Mouse (Mus musculus) T-helper 17 cell (primary cell): ENCODE results near the gene Med12l.
"Not testable (repeated sequence)": the region's sequence is repeated elsewhere in the genome, so short reads cannot be mapped to it uniquely, and the experiment has no call there.

ENCODE experiments used
- in situ Hi-C, 2 experiments: fragments of 300-600 bp; cut with MboI, MseI; formaldehyde crosslinking; loops; 1 replicate in 1 of 2; 2 replicates in 1 of 2; pipeline ENCODE4 v1.15.1; 2025; ENCODE audit warnings: high pct_unique_total_duplicates in 2 of 2

Gene Med12l

GRCm38 (mm10) chr3:59022251-59022650, 16.6 kb downstream of the Med12l start:
- in situ Hi-C loops, result no loop called here

GRCm38 (mm10) chr3:59022971-59023370, 17.3 kb downstream of the Med12l start:
- in situ Hi-C loops, result no loop called here

GRCm38 (mm10) chr3:59024531-59025192, 19.0 kb downstream of the Med12l start:
- in situ Hi-C loops, result no loop called here

GRCm38 (mm10) chr3:59025193-59025535, 19.5 kb downstream of the Med12l start:
- in situ Hi-C loops, result no loop called here

- in situ Hi-C loops, result no loop called here
Measured at GRCm38 (mm10) chr3:59028696-59029095, 23.1 kb downstream of the Med12l start.

GRCm38 (mm10) chr3:59030986-59031385, 25.4 kb downstream of the Med12l start:
- in situ Hi-C loops, result no loop called here

- in situ Hi-C loops, result no loop called here
Measured at GRCm38 (mm10) chr3:59041487-59041886, 35.9 kb downstream of the Med12l start.

GRCm38 (mm10) chr3:59054834-59055535, 49.4 kb downstream of the Med12l start:
- in situ Hi-C loops, result no loop called here

- in situ Hi-C loops, result no loop called here
Measured at GRCm38 (mm10) chr3:59059022-59059541, 53.5 kb downstream of the Med12l start.

- in situ Hi-C loops, result loop anchor here (5.0 kb wide), 2 partner anchors 73 to 78 kb away; no protein-coding TSS in a partner anchor
Measured at GRCm38 (mm10) chr3:59060131-59060530, 54.5 kb downstream of the Med12l start.

GRCm38 (mm10) chr3:59062141-59062540, 56.5 kb downstream of the Med12l start:
- in situ Hi-C loops, result loop anchor here (5.0 kb wide), 2 partner anchors 75 to 80 kb away; no protein-coding TSS in a partner anchor

GRCm38 (mm10) chr3:59063431-59063830, 57.8 kb downstream of the Med12l start:
- in situ Hi-C loops, result loop anchor here (5.0 kb wide), 2 partner anchors 76 to 81 kb away; no protein-coding TSS in a partner anchor

GRCm38 (mm10) chr3:59065937-59066336, 60.3 kb downstream of the Med12l start:
- in situ Hi-C loops, result no loop called here

- in situ Hi-C loops, result no loop called here
Measured at GRCm38 (mm10) chr3:59066558-59067294, 61.1 kb downstream of the Med12l start.

GRCm38 (mm10) chr3:59069071-59069470, 63.4 kb downstream of the Med12l start:
- in situ Hi-C loops, result not testable (repeated sequence)

GRCm38 (mm10) chr3:59077278-59077677, 71.7 kb downstream of the Med12l start:
- in situ Hi-C loops, result loop anchor here (5.0 to 25.0 kb wide), 7 partner anchors 95 to 1510 kb away; no protein-coding TSS in a partner anchor

GRCm38 (mm10) chr3:59078585-59078984, 73.0 kb downstream of the Med12l start:
- in situ Hi-C loops, result loop anchor here (5.0 to 25.0 kb wide), 7 partner anchors 94 to 1509 kb away; no protein-coding TSS in a partner anchor

- in situ Hi-C loops, result loop anchor here (5.0 to 25.0 kb wide), 7 partner anchors 93 to 1508 kb away; no protein-coding TSS in a partner anchor
Measured at GRCm38 (mm10) chr3:59079327-59079726, 73.7 kb downstream of the Med12l start.

- in situ Hi-C loops, result loop anchor here (5.0 to 25.0 kb wide), 7 partner anchors 37 to 1507 kb away; no protein-coding TSS in a partner anchor
Measured at GRCm38 (mm10) chr3:59080293-59080916, 74.8 kb downstream of the Med12l start.

GRCm38 (mm10) chr3:59080919-59081318, 75.3 kb downstream of the Med12l start:
- in situ Hi-C loops, result loop anchor here (5.0 to 25.0 kb wide), 7 partner anchors 36 to 1506 kb away; no protein-coding TSS in a partner anchor

GRCm38 (mm10) chr3:59092702-59093101, 87.1 kb downstream of the Med12l start:
- in situ Hi-C loops, result loop anchor here (25.0 kb wide), 3 partner anchors 1395 to 1495 kb away; no protein-coding TSS in a partner anchor
